Mouse (Mus musculus): Measurements from ENCODE around the gene Slc25a25.

DNA sequence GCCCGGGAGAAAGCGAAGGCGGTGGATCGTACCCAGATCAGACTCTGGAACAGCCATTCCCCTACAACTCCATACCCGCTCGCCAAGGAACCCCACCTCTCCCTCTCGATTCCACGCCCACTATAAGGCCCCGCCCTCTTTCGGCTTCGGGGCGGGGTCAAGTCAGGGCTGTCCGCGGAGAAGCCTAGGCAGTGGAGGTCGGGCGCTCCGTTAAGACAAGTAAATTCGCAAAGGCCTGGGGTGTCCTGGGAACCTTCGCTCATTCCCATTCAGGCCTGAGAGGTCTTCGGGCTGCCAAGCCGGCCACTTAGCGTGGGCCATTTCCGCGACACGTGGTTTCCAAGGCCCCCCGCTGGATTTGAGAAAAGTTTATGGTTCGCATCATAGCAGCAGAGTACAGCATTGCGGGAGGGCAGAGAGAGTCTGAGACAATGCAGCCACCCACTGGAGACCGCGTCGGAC lies 55.7 kb downstream of the Slc25a25 start, which contains the start of gene Ptges2:
- TF ChIP-seq CTCF (IDR thresholded peaks at IDR 0.05; ENCODE audit: borderline replicate concordance, insufficient read depth, low read length), result no peak
- TF ChIP-seq POLR2A (IDR thresholded peaks at IDR 0.05; ENCODE audit: low read depth, low read length), result peak; percentile 89

Measured in embryonic fibroblast, embryonic 13.5 days (primary cell).